Mouse (Mus musculus) small intestine, adult 2 months (tissue): Measurements from ENCODE around the gene Gm20388. TPM values are rescaled to one million over a fixed set of nuclear protein-coding genes. Genes with fewer than 3 reads are reported as not detected.
"Not testable (repeated sequence)": the region's sequence is repeated elsewhere in the genome, so short reads cannot be mapped to it uniquely, and the experiment has no call there.

ENCODE experiments used
- H3K27ac ChIP-seq: fragments of 200-500 bp; 2 replicates; pipeline ENCODE4 v1.5.1; 2012; ENCODE audit warnings: low read depth, low read length, control low read depth, inconsistent platforms; ENCODE audit not compliant: insufficient read depth
- H3K27me3 ChIP-seq: fragments of 200-500 bp; 2 replicates; pipeline ENCODE4 v1.6.1; 2012; ENCODE audit warnings: mild to moderate bottlenecking, moderate library complexity, low read length, inconsistent platforms; ENCODE audit not compliant: control insufficient read depth, insufficient read depth
- H3K36me3 ChIP-seq: fragments of 200-500 bp; 2 replicates; pipeline ENCODE4 v1.6.1; 2012; ENCODE audit warnings: mild to moderate bottlenecking, low read length, control low read depth, inconsistent platforms; ENCODE audit not compliant: control insufficient read depth, insufficient read depth
- H3K4me1 ChIP-seq: fragments of 200-500 bp; 2 replicates; pipeline ENCODE4 v1.6.1; 2012; ENCODE audit warnings: low read length, inconsistent platforms, mixed read lengths; ENCODE audit not compliant: control insufficient read depth, insufficient read depth, insufficient read length
- H3K4me3 ChIP-seq: fragments of 200-500 bp; 2 replicates; pipeline ENCODE4 v1.5.1; 2012; ENCODE audit warnings: low read depth, mild to moderate bottlenecking, control low read depth, inconsistent platforms, low read length, moderate library complexity
- CTCF ChIP-seq: fragments of 200-500 bp; IDR thresholded peaks from 2 replicates; pipeline ENCODE4 v1.5.1; 2012; ENCODE audit warnings: low read depth, mild to moderate bottlenecking, control low read depth, inconsistent platforms, low read length, moderate library complexity, mixed read lengths; ENCODE audit not compliant: insufficient replicate concordance, insufficient read length; ENCODE audit errors: extremely low read depth
- POLR2A ChIP-seq: fragments of 200-500 bp; IDR thresholded peaks from 2 replicates; pipeline ENCODE4 v1.6.1; 2012; ENCODE audit warnings: low read depth, mild to moderate bottlenecking, control low read depth, inconsistent platforms, low read length, moderate library complexity
- WGBS: fragments of 180-500 bp; shearing (Covaris S2); methylation state at CpG from one replicate; pipeline ENCODE4 v1.1.7; 2018; 5-methylcytosine and 5-hydroxymethylcytosine counted together
- polyA plus RNA-seq: library from polyadenylated mRNA; depleted of rRNA; stranded (reverse); fragments of >200 nt; gene quantifications from 2 replicates; pipeline ENCODE4 v1.2.3, GENCODE M21; 2012

Gm20388 gene
- polyA plus RNA-seq, 1 experiment: 37.3 TPM

DNA sequence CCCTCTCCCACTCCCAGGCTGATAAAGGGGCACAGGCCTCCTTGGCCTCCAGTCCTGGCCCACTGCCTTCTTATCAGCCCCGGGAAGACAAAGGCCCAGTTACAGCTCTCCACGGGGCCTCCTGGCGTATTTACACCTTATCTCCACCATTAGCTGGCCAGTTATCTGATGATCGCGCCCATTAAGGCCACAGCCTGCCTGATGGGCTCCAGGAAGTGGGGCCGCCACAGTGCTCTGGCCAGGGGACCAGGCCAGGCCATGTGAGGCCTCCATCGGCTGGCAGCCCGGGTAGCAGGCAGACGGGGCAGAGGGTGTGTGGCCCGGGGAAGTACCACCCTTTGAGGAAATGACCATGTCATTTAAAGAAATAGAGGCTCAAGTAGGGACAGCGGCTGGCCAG is 2412.2 kb downstream of the Gm20388 start:
- H3K27ac ChIP-seq: peak overlapping the region; percentile 72
- TF ChIP-seq POLR2A (no peak), CTCF (no peak)
- WGBS: 15% methylated on average over 11 of the region's 11 CpGs
- H3K27me3 ChIP-seq: no peaks in the 10 kb centered on the region
- no peak overlapping the region for H3K4me3 ChIP-seq
- peaks cover 58% of the 10 kb centered on the region for H3K4me1 ChIP-seq
- H3K36me3 ChIP-seq: peaks cover 6% of the 10 kb centered on the region; the same call in 1 of the 2 replicates

DNA sequence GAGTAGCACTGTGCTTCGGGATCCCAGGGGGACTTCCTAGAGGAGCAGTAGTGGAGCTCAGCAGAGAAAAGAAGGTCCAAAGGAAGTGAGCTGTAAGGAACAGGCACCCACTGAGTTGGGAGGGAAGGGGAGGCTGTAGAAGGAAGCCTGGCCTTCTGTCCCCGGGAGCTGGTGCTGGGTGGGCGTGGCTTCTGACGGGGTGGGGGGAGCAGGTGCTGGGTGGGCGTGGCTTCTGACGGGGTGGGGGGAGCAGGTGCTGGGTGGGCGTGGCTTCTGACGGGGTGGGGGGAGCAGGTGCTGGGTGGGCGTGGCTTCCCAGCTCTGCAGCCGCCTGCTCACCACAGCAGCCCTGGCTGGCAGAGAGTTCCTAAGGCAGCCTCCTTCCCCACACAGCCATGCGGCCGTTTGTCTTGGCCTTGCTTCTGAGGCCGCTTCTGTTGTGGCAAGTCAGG is 2413.3 kb downstream of the Gm20388 start:
- H3K27me3 ChIP-seq, H3K4me3 ChIP-seq, H3K36me3 ChIP-seq: not testable (repeated sequence)
- Histone ChIP-seq H3K4me1 (peaks cover 46% of the 10 kb centered on the region), H3K27ac (peak overlapping the region; percentile 72)
- WGBS: 6% methylated on average over 13 of the region's 13 CpGs

DNA sequence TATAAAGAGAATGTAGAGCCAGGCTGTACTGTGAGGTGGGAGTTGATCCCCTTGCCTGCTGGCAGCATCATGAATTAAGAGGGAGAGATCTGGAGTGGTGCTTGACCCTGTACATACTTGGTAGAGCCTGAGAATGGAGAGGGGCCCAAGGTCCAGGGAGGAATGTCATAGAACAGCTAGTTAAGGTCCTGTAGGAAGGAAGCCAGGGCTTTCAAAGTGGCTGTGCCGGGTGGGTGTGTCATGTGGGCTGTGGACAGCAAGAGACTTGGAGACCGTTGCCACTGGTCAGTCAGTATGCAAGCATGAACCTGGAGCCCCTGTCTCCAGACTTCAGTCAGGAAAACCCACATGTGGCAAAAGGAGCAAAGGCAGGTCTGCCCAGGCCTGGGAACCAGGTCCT is 2414.6 kb downstream of the Gm20388 start:
- no peak overlapping the region for H3K4me3 ChIP-seq
- peaks cover 44% of the 10 kb centered on the region for H3K4me1 ChIP-seq
- WGBS: 79% methylated on average over 2 of the region's 2 CpGs
- no peaks in the 10 kb centered on the region for H3K27me3 ChIP-seq
- H3K27ac ChIP-seq: no peak overlapping the region
- H3K36me3 ChIP-seq: peaks cover 6% of the 10 kb centered on the region; the same call in 1 of the 2 replicates
- TF ChIP-seq CTCF (no peak), POLR2A (no peak)

DNA sequence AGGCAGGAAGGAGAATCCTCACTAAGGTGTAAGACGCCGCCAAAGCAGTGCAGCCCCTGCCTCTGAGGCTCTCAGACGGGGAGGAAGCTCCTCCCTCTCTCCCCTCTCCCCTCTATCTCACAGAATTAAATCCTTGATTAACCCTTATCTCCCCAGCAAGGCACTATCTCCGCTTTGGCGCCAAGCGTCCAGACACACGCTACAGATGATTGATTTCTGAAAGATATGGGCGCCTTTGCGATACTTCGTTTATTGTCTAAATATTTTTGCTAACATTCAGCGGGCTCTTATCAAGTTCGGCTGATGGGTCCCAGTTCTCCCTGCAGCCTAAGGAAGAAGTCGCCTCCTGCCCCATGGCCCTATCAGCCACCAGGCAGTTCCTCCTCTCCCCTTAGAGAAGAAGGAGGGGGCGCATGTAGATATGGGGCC is 2415.5 kb downstream of the Gm20388 start:
- Histone ChIP-seq H3K27ac (no peak overlapping the region), H3K4me1 (peaks cover 49% of the 10 kb centered on the region), H3K4me3 (no peak overlapping the region), H3K27me3 (no peaks in the 10 kb centered on the region), H3K36me3 (peaks cover 6% of the 10 kb centered on the region; the same call in 1 of the 2 replicates)
- WGBS: 77% methylated on average over 14 of the region's 14 CpGs
- TF ChIP-seq CTCF: no peak
- TF ChIP-seq POLR2A: no peak

DNA sequence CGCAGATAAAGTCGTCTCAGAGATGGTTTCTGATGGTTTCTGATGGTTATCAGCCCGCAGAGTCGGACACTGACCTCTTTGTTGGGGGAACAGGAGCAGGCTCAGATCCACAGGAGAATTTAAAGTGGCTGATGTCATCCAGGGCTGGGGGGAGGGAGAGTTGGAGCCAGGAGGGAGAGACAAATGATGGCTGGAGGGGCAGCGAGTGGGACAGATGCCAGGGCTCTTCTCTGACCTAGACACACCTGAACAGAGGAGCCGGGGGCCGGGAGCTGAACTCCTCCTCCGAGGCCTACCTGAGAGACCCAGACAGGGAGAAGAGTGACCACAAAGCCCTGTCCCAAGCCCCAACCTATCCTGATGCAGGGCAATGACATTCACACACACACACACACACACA is 2418.4 kb downstream of the Gm20388 start:
- H3K4me1 ChIP-seq: peaks cover 22% of the 10 kb centered on the region
- no peak overlapping the region for H3K4me3 ChIP-seq

DNA sequence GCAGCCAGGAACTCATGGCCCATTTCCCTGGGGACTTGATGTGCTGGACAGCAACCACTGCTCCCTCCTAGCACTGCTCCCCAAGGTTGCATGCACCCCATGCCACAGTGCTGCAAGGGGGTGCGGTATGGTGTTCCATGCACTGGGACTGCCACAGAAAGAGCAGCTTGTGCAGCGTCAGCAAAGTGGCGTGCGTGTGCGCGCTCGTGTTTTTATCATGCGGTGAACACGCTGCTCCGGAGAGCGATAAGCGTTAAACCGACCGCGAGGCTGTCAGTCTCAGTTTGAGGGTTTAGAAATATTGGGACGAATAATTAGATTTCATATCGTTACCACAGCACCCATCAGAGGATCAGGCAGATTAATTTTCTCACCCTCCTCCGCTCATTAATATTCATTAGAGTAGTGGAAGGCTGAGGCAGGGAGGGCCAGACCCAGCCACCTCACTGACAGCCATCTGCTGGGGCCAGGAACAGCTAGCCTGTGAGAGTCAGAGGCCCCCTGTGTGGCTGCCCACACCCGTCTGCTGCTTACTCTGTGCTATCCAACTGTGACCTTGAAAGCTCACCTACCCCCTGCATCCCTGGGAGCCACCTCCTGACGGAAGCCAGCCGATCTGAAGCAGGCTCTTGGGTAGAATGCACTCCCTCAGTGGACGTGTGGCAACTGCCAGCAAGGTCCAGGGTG is 2419.1 kb downstream of the Gm20388 start:
- peaks cover 17% of the 10 kb centered on the region for H3K4me1 ChIP-seq
- no peaks in the 10 kb centered on the region for H3K27me3 ChIP-seq
- peaks cover 26% of the 10 kb centered on the region for H3K36me3 ChIP-seq
- TF ChIP-seq POLR2A: no peak
- no peak for TF ChIP-seq CTCF
- no peak overlapping the region for H3K4me3 ChIP-seq
- H3K27ac ChIP-seq: peak overlapping the region; percentile 79
- WGBS: 82% methylated on average over 22 of the region's 22 CpGs

More for the DNA sequence above, 2418.4 kb downstream of the Gm20388 start:
- no peaks in the 10 kb centered on the region for H3K27me3 ChIP-seq
- H3K36me3 ChIP-seq: peaks cover 20% of the 10 kb centered on the region
- WGBS: 79% methylated on average over 8 of the region's 8 CpGs
- no peak for TF ChIP-seq POLR2A
- no peak for TF ChIP-seq CTCF
- H3K27ac ChIP-seq: no peak overlapping the region

DNA sequence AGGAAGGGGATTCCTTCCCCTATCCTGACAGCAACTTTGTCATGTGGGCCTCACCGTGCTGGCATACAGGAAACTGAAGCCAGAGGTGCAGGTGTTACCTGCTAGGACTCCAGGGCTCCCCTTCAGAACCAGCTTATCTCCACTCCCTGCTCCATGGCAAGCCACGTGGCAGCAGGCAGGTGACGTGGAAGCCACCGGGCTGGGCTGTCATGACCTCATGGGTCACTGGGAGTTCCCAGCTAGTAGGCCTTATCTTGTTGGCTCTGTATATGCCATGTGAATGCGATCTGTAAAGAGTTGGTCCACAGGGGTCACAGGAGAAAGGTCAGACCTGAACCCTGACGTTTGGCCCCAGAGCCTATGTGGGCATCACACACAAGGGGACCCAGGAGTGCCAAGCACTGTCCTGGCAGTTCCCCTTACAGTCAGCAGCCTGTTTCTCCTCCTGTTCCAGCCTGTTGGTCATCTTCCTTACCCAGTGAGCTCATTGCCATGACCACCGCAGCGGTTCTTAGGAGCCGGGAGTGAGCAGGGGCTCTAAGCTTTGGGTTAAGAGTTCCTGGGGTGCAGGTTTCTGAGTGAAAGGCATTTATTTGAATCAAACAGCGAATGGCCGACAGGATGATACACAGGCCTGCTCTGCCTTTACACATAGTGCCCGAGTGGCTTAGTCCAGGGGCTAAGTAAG is 2419.9 kb downstream of the Gm20388 start:
- Histone ChIP-seq H3K4me1 (peaks cover 16% of the 10 kb centered on the region), H3K36me3 (peaks cover 33% of the 10 kb centered on the region), H3K27ac (peak overlapping the region; percentile 79), H3K4me3 (no peak overlapping the region), H3K27me3 (no peaks in the 10 kb centered on the region)
- WGBS: 48% methylated on average over 12 of the region's 12 CpGs
- TF ChIP-seq POLR2A (no peak), CTCF (no peak)
